Comparison of ENCODE assay signal across 22 mouse cellular contexts in the genomic region with DNA sequence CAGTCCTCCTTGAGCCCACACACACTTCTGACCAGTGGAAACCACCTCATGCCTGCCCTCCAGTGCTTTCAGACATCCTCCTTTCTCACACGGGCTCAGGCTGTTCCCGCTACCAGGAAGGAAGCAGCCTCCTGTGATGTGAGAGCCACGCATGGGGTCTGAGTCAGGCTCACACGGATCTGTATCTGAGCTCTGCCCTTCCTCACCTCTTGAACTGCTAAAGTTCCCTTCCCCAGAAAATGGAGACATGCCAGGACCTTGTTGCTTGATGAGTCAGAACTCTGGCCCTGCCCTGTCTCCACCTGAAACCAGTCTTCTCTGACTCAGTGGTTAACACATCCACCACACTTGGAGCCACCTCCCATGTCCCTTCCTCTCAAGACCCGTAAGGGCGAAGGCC.
DNase-seq lines count a peak whose midpoint lies in the region; ATAC-seq lines count a peak whose summit lies in the region.
"Had no signal": no experiment of that assay in that cellular context is flagged by ENCODE, and none has a peak within 500 bp of the region (broad histone marks: within the 10 kb centered on the region; RNA-seq: fewer than 3 reads in every experiment).

No protein-coding gene starts in this region.

- peaks cover 49% of the 10 kb centered on the region for H3K4me1 ChIP-seq in heart, embryonic 10.5 days
- H3K4me1 ChIP-seq: intestine, embryonic 15.5 days had no signal

- H3K4me3 ChIP-seq in heart, embryonic 10.5 days: no peak overlapping the region
- H3K4me3 ChIP-seq: intestine, embryonic 15.5 days; kidney, embryonic 15.5 days; neural tube, embryonic 12.5 days had no signal

- ATAC-seq in granulocyte monocyte progenitor cell, adult 5-6 weeks (replicated peaks; ENCODE audit: poor library complexity, severe bottlenecking): peak; percentile 17; the same call in 1 of the 2 replicates
- ATAC-seq: CD4-positive, CD25-positive, alpha-beta regulatory T cell, adult 4 months; forebrain, embryonic 14.5 days; intestine, embryonic 15.5 days had no signal

- no peaks in the 10 kb centered on the region for H3K9me3 ChIP-seq in heart, embryonic 10.5 days
- H3K9me3 ChIP-seq: intestine, embryonic 15.5 days; kidney, embryonic 15.5 days; neural tube, embryonic 12.5 days had no signal

- DNase-seq in heart, embryonic 10.5 days (ENCODE audit: low spot score): no peak
- no peak for DNase-seq in heart, postnatal 25 days (ENCODE audit: low spot score)
- DNase-seq in urinary bladder, postnatal 25 days (ENCODE audit: low spot score): peak; percentile 12
- DNase-seq in urinary bladder, postnatal 4 days (ENCODE audit: low spot score in 2 of 2): no peak
- peak; percentile 11 to 31 for DNase-seq in urinary bladder, postnatal 36 days (ENCODE audit: low spot score in 2 of 2)
- DNase-seq in spleen, postnatal 4 days (ENCODE audit: low spot score in 2 of 2): no peak
- DNase-seq in heart, postnatal 14 days: no peak
- DNase-seq: adrenal gland, postnatal 36 days; gastrocnemius, postnatal 36 days; liver; lung, adult 2 months; midbrain, embryonic 14.5 days; right cerebral cortex, postnatal 14 days; thymus, postnatal 36 days had no signal

- H3K36me3 ChIP-seq in heart, embryonic 10.5 days: no peaks in the 10 kb centered on the region
- H3K36me3 ChIP-seq: G1E; intestine, embryonic 15.5 days; kidney, embryonic 15.5 days; neural tube, embryonic 12.5 days had no signal

- intact Hi-C loops in heart, postnatal 25 days (cut with DNase I): no loop called here
- intact Hi-C loops in heart, postnatal 14 days (cut with DNase I): no loop called here

- peaks cover 18% of the 10 kb centered on the region for H3K27me3 ChIP-seq in heart, embryonic 10.5 days (ENCODE audit: insufficient read depth, poor library complexity, severe bottlenecking)
- H3K27me3 ChIP-seq: neural tube, embryonic 12.5 days had no signal

- WGBS in heart, embryonic 10.5 days: 68% methylated on average over 6 of the region's 6 CpGs

- peak overlapping the region; percentile 56 for H3K27ac ChIP-seq in heart, embryonic 10.5 days
- H3K27ac ChIP-seq: intestine, embryonic 15.5 days; kidney, embryonic 15.5 days; macrophage; neural tube, embryonic 12.5 days had no signal

Comparison
In these comparisons a context has a peak if more than half of its experiments do, and no peak if none do; other contexts are left out.
1. DNase-seq: peak in urinary bladder, postnatal 25 days (single experiment) and urinary bladder, postnatal 36 days (2 of 2); none in heart, embryonic 10.5 days (single experiment), heart, postnatal 25 days (single experiment), urinary bladder, postnatal 4 days (0 of 2), spleen, postnatal 4 days (0 of 2) and heart, postnatal 14 days (0 of 2).